Mouse (Mus musculus): ENCODE measurements around the gene Hbq1a.

GRCm38 (mm10) chr11:32287493-32287825, 12.4 kb upstream of the Hbq1a start:
- TF ChIP-seq TAL1 (IDR thresholded peaks at IDR 0.05; ENCODE audit: low read length) (no peak), GATA1 (IDR thresholded peaks at IDR 0.05; ENCODE audit: low read length) (no peak)

All from erythroblast, embryonic 14.5 days (primary cell).